In the genomic region with DNA sequence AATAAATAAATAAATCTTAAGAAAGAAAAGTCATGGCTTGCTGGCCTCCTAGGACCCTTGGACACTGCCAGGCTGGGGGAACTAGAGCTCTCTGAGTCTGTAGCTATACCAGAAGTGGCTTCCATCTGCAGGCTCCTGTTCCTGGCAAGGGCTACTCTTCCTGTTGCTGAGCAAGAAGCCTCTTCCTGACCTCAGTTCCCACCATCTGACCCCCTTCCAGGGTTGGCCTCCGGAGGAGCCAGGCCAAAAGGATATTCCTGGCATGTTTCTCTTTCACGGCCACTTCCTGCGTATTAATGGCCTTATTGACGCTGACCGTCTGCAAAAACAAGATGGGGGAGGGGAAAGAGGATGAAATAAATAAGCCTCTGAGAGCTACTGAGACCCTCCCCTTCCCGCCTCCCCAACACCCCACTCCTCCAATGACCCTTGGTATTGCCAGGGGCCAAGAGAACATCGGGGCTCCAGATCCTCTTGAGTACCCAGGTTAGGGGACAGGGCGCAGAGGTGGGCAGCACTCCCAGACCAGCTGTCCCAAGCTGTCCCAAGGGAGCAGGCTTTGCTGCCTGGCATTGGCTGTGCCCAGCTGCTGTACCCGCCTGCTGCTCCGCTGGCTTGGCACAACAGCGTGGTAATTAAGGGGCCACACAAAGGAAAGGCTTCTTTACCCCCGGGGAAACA, we compare ENCODE assay signal across 9 mouse cellular contexts.
DNase-seq lines count a peak whose midpoint lies in the region; ATAC-seq and TF ChIP-seq lines count a peak whose summit lies in the region.
"Had no signal": no experiment of that assay in that cellular context is flagged by ENCODE, and none has a peak within 500 bp of the region (broad histone marks: within the 10 kb centered on the region; RNA-seq: fewer than 3 reads in every experiment).

No protein-coding gene starts in this region.

- peak overlapping the region; percentile 85 for H3K27ac ChIP-seq in brown adipose tissue, adult 24 weeks (replicated peaks; ENCODE audit: low read depth, low read length)
- H3K27ac ChIP-seq in forebrain, postnatal 0 days (ENCODE audit: low read depth, low read length), result peak overlapping the region; percentile 57
- peak overlapping the region; percentile 55 for H3K27ac ChIP-seq in lung, postnatal 0 days (ENCODE audit: low read length)
- H3K27ac ChIP-seq: limb, embryonic 13.5 days had no signal

- intact Hi-C loops in heart, postnatal 14 days (cut with DNase I), result no loop called here

- WGBS in forebrain, postnatal 0 days, result 37% methylated on average over 12 of the region's 12 CpGs
- WGBS in lung, postnatal 0 days, result 52% methylated on average over 12 of the region's 12 CpGs

- peaks cover 9% of the 10 kb centered on the region for H3K4me1 ChIP-seq in brown adipose tissue, adult 24 weeks (ENCODE audit: control insufficient read depth, insufficient read depth, insufficient read length, low read length)
- no peaks in the 10 kb centered on the region for H3K4me1 ChIP-seq in forebrain, postnatal 0 days (ENCODE audit: insufficient read depth)
- no peaks in the 10 kb centered on the region for H3K4me1 ChIP-seq in lung, postnatal 0 days (ENCODE audit: insufficient read depth, low read depth, low read length)

- peak; percentile 86 for ATAC-seq in forebrain, postnatal 0 days
- peak; percentile 82 for ATAC-seq in lung, postnatal 0 days

- no peak overlapping the region for H3K4me3 ChIP-seq in brown adipose tissue, adult 24 weeks (ENCODE audit: insufficient read depth, low read depth, low read length)
- no peak overlapping the region for H3K4me3 ChIP-seq in forebrain, postnatal 0 days (ENCODE audit: low read depth, low read length)
- H3K4me3 ChIP-seq in lung, postnatal 0 days (ENCODE audit: low read depth, low read length), result no peak overlapping the region
- H3K4me3 ChIP-seq: limb, embryonic 13.5 days had no signal

- H3K4me2 ChIP-seq in forebrain, postnatal 0 days (ENCODE audit: low read depth), result no peak overlapping the region
- no peak overlapping the region for H3K4me2 ChIP-seq in lung, postnatal 0 days (replicated peaks; ENCODE audit: low read depth, low read length)
- H3K4me2 ChIP-seq: limb, embryonic 13.5 days had no signal

- no peaks in the 10 kb centered on the region for H3K9me3 ChIP-seq in forebrain, postnatal 0 days (ENCODE audit: low read length)
- no peaks in the 10 kb centered on the region for H3K9me3 ChIP-seq in lung, postnatal 0 days (ENCODE audit: low read length)
- H3K9me3 ChIP-seq: limb, embryonic 13.5 days had no signal

- TF ChIP-seq EP300 in lung, postnatal 0 days (IDR thresholded peaks at IDR 0.05), result peak; percentile 62

- TF ChIP-seq CTCF in forebrain, postnatal 0 days (IDR thresholded peaks at IDR 0.05; ENCODE audit: low read depth), result no peak
- no peak for TF ChIP-seq CTCF in lung, postnatal 0 days (IDR thresholded peaks at IDR 0.05)

- DNase-seq in Muller cell, postnatal 12 days (ENCODE audit: inconsistent ontology term), result peak; percentile 80
- peak; percentile 57 for DNase-seq in forebrain, postnatal 0 days
- DNase-seq in heart, postnatal 14 days, result peak; percentile 25 to 54
- peak; percentile 82 for DNase-seq in layer of hippocampus, adult 9-11 months
- DNase-seq in lung, postnatal 0 days (ENCODE audit: low spot score), result peak; percentile 67
- DNase-seq in yolk sac, embryonic 10.5 days (ENCODE audit: low spot score), result peak; percentile 20
- no peak for DNase-seq in thymus, postnatal 10 days (ENCODE audit: low spot score in 2 of 2)

- no peak overlapping the region for H3K9ac ChIP-seq in forebrain, postnatal 0 days
- no peak overlapping the region for H3K9ac ChIP-seq in lung, postnatal 0 days (replicated peaks; ENCODE audit: low read depth)
- H3K9ac ChIP-seq: limb, embryonic 13.5 days had no signal

- H3K36me3 ChIP-seq in forebrain, postnatal 0 days (ENCODE audit: insufficient read depth), result peaks cover 11% of the 10 kb centered on the region
- H3K36me3 ChIP-seq in lung, postnatal 0 days (ENCODE audit: insufficient read depth, low read length), result no peaks in the 10 kb centered on the region

- H3K27me3 ChIP-seq in forebrain, postnatal 0 days (ENCODE audit: insufficient read depth, low read length), result no peaks in the 10 kb centered on the region
- H3K27me3 ChIP-seq in lung, postnatal 0 days (replicated peaks; ENCODE audit: insufficient read depth, low read length), result no peaks in the 10 kb centered on the region
- H3K27me3 ChIP-seq: limb, embryonic 13.5 days had no signal

Comparison
In these comparisons a context has a peak if more than half of its experiments do, and no peak if none do; other contexts are left out.
1. DNase-seq: peak in Muller cell, postnatal 12 days (single experiment), forebrain, postnatal 0 days (single experiment), heart, postnatal 14 days (2 of 2), layer of hippocampus, adult 9-11 months (single experiment), lung, postnatal 0 days (single experiment) and yolk sac, embryonic 10.5 days (single experiment); none in thymus, postnatal 10 days (0 of 2).
2. Peak in every context shown above with its lines, with median percentiles within 50 percentile points of each other: H3K27ac ChIP-seq.